Mouse (Mus musculus) CD4-positive helper T cell, adult 2 months (primary cell): ENCODE measurements at regions not wholly inside any gene's neighbourhood (a gene's known extent, or its start where the extent isn't known, plus 50 kb on each side); places are given as distances from the start of the nearest gene placed in this dataset.
A peak's percentile ranks its signal among the peaks of the same experiment; 100 is the strongest.

Experiments
- DNase-seq: peaks from one replicate; pipeline ENCODE4 v3.0.0-alpha.2; 2012; ENCODE audit warnings: low read depth, missing footprints, low spot score

DNA sequence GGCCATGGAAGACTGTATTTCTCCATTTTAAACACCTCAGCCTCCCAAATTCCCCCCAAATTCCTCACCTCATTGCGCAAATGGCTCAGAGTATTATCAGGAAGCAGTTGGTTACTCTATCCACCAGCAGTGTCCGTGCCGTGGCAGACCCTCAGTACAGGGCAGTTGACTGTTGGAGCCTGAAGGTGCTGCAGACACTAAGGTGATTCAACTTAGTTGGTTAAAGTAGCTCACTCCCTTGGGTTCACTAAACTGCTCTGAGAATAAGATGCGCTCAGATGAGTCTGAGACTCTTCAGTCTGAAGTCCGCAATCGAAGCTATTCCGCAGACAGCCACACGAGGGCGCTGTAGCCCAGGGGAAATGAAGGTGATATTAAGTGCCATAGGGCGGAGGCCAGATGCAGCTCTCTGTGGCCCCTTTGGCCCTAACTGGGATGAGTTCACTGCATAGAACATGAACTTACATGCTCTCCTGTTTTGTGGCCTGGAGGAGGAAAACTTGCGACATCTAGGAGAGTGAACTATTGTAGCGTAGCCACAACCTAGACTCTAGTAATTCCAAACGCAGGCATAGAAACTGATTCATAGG, 62.9 kb downstream of the Amer3 start:
- peak; percentile 27 for DNase-seq

GRCm38 (mm10) chr1:34653963-34654644, 74.6 kb downstream of the Amer3 start:
- no peak for DNase-seq

GRCm38 (mm10) chr1:34657481-34657880, 78.0 kb downstream of the Amer3 start:
- DNase-seq: no peak

DNA sequence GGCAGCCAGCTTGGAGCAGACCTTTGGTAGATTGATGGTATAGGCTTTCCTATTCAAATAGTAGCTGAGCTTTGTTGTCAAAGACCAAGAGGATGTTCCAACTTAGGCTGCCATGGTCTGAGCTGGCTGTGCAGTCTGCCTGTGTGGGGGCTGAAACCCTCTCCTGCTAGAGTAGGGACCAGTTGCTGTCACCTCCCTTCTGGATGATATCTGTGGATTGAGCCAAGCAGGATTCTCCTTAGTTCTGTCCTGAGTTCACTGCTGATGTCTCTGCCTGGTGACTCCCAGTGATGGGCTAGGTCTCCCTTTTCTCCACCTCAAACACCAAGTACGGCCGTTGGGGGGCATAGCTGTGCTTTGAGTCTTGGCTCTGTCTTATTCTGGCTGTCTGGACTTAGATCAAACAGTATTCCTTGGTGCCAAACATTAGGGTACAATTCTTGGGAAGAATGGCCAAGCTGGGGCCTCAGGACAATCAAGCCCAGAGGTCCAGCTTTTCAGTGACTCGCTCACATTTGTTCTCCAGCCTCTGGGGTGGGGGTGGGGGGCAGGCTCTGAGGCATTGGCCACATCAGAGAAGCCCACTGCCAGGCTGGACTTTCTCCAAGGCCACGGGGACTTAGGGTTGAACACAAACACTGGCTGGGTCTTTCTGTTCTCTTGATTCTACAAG, 84.6 kb downstream of the Amer3 start:
- no peak for DNase-seq

DNA sequence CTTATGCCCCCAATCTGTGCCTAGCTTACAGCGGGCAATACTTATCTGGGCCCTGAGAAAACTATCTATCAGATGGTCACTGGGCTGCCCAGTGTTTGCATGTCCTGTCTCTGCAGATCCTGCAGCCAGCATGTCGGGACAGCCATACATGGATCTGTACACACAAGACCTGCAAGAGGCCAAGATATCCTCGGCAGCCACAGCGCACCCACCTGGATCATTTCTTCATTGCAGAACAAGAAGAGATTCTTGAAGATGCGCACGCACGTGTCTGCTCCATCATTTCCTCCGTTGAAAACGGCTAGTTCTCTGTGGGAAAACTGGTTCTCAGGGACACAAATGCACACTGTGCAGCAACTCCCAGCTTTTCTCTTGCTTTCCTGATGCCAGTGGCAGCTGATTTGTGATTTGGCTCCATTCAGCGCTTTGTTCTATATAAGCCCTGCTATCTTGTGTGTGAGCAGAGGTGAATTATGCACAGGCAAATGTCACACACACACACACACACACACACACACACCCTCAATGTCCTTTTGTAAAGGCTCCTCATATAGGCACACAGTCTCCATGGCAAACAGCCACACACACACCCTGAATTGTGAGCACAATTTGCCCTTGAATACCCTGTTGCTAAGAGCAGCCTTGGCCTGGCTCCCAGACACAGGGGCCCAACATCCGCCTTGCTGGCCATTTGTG, 85.5 kb downstream of the Amer3 start:
- no peak for DNase-seq

GRCm38 (mm10) chr1:34665512-34665854, 86.0 kb downstream of the Amer3 start:
- DNase-seq: no peak

- no peak for DNase-seq
Observed at GRCm38 (mm10) chr1:34666226-34666662, 86.8 kb downstream of the Amer3 start.

DNA sequence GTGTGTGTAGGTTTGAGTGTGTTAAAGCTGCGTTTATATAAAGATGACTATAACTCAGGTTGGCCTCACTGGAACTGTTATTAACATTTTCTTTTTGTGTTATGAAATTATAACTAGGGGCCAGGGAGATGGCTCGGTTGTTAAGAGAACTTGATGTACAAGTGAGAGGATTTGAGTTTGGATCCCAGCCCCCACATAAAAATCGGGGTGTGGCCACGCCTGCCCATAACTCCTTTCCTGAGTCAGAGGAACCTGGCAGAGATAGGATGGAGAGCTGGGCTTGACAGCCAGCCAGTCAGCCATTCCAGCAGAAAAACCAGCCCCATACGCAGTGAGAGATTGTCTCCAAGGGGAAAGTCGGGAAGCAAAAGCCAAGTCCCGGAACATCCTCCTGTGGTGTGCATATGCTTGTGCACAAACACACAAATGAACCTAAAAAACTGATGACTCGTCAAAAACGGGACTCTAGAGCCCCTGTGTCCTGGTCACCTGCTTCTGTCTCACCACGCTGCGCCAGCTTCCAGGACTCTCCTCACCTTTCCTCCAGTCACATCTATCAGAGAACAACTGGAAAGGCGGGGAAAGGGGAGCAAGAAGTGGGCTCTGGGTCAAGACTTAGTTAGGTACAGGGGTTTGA, 97.8 kb downstream of the Amer3 start:
- DNase-seq: no peak

- no peak for DNase-seq
Observed at GRCm38 (mm10) chr1:34677832-34678733, 98.6 kb downstream of the Amer3 start.

- no peak for DNase-seq
Observed at GRCm38 (mm10) chr1:34678734-34679068, 99.2 kb downstream of the Amer3 start.

DNA sequence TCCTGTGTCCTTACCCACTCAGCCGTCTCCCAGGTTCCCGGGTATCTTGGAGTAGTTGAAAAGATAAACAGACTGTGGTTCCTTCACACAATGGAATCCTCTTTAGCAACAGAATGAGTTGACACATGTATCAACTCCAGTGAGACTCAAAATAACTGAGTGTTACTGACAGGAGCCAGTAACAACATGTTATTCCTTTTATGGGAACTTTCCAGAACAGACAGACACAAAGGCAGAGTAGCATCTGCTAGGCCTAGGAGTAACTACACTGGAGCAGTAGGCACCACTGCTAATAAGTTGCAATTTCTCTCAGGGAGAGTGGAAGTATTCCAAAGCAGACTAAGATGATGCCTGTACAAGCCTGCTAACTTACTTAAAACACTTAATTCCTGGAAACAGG, 107.1 kb downstream of the Amer3 start:
- no peak for DNase-seq

DNA sequence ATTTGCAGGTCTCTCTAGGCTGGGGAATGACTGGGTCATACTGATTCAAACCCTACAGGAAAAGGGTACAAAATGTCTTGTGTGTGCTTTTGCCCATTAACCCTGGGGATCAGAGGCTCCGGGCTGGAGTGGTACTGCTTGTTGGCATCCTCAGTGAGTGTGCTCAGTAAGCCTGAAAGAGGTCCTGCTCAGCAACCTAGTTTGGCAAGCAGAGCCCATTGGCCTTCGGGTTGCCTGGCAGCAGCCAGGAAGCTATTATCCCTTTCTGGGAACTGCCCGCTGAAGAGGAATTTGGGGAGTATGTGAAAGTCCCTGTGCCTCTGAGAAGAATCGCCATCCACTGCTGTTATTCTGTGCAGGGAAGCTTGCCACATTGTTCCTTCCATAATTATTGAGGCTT, 117.1 kb downstream of the Amer3 start:
- no peak for DNase-seq

- no peak for DNase-seq
Observed at GRCm38 (mm10) chr1:34700237-34701030, 121.0 kb downstream of the Amer3 start.

DNA sequence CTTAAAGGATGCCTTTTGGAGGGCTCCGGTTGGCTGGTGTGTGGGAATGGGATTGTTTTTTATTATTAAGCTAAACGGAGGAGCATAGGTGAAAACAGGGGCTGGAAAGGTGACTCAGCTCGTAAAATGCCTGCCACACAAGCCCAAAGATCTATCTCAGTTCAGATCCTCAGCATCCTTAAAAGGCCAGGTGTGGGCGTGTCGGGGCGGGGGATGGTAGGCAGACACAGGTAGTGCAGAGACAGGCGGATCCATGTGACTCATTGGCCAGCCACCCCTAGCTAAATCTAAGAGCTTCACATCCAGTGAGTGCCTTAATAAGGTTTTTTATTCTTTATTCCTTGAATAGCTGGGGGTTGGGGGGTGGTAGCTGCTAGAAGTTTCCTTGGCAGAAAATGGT, 122.0 kb downstream of the Amer3 start:
- DNase-seq: no peak

DNA sequence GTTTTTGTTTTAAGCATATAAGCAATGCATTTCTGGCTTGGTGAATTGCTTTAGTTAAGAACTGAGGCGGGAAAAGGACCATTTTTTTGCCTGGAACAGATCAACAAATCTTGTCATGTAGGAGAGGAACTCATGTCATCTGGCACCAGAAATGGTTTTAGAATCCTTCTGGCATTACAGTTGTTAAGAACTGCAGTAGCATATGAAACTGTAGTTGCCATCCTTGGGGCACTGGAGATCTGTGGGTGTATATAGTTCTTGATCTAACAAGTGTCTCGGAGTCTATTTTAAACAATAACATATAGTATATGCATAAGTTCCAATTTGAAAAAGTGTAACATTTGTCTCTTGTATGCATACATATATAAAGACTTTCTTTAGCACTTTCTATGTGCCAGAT, 129.6 kb downstream of the Amer3 start:
- no peak for DNase-seq

- DNase-seq: no peak
Observed at GRCm38 (mm10) chr1:34722674-34723073, 120.2 kb downstream of the Fam168b start.

- DNase-seq: no peak
Observed at GRCm38 (mm10) chr1:34732156-34732555, 110.7 kb downstream of the Fam168b start.

DNA sequence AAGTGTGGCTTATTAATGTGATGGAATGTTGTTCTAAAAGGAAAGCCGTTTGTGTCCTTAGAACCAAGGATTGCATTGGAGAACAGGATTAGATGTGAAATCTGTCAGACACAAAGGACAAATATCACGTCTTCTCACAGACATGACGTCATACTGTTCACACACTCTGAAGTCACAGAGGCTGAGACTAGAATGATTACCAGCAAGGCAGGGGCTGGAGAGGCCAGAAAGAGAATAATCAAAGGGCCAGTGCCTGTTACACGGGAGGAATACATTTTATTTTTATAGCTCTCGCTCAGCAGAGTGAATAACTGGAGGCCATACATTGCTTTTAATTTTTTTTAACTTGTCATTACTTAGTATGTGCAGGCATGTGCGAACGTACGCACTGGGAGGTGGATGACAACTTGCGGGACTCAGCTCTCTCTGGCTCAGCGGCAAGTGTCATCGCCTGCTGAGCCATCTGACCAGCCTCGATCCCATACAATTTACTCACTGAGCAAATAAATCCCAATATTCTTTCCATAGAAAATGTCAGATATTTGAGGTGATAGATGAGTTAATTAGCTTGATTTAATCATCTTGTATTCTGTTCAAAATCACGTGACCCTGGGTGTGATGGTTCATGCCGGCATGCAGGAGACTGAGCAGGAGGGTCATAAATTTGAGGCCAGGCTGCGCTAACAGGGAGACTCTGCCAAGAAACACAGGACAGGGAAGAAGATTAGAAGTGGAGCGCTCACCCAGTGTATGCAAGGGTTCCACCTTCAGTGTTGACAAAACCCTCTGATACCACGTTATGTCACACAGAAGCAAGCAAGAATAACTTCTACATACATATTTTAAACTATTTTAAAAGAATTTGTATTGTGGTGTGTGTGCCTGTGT, 109.6 kb downstream of the Fam168b start:
- no peak for DNase-seq

DNA sequence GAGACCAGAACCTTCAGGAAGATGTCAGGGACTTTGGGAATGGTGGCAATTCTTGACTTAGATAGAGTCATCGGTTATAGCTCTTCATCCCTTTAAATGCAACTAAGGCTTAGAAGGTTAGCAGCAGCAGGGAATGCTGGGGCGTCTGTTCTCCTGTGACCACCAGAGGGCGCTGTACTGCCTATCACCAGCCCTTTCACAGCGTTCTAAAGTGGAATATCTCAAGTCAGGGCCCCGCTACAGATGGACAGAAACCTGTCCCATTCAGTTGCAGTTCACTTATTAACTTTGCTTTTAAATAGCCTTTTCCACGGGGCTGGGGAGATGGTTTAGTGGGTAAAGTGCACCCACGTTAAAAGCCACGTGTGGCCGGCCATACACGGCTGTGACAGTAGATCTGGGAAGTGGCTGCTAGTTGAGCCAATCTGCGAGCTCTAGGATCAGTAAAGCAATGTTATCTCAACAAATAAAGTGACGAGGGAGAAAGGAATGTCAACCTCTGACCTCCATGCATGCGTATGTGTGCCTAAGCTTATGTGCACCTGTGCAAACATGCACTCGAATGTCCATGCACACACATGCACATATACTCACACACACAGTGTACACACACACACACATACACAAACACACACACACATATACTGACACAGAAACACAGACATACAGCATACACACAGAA, 104.3 kb downstream of the Fam168b start:
- DNase-seq: peak; percentile 58
